Mouse (Mus musculus): ENCODE data around the gene Tmc7.

GRCm38 (mm10) chr7:118627550-118628298, 43.2 kb upstream of the Tmc7 start:
- TF ChIP-seq EP300 (IDR thresholded peaks at IDR 0.05; ENCODE audit: insufficient read depth, low read depth, low read length) (no peak), POLR2A (IDR thresholded peaks at IDR 0.05; ENCODE audit: insufficient read depth, low read depth, low read length) (no peak), CTCF (IDR thresholded peaks at IDR 0.05) (no peak)

All from heart, adult 2 months (tissue).